Mouse (Mus musculus) ovary, postnatal 10 days (tissue): ENCODE measurements at regions not wholly inside any gene's neighbourhood (a gene's known extent, or its start where the extent isn't known, plus 50 kb on each side); places are given as distances from the start of the nearest gene placed in this dataset.

Source experiments
- DNase-seq: peaks from one replicate; pipeline ENCODE4 v3.0.0; 2022; ENCODE audit warnings: low spot score

DNA sequence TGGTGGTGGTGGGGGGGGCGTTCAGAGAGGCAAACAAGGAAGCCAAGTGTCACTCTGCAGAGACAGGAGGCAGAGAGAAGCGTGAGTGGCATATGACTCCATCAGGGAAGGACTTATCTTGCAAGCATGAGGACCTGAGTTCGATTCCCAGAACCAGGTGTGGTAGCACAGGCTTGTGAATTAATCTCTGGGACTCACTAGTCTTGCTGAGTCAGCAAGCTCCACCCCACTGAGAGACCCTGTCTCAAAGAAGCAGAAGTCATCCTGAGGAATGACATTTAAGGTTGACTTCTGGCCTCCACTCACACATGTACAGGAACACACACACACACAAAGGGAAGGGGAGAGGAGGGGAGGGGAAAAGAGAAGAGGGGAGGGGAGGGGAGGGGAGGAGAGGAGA lies 156.5 kb downstream of the Rplp1 start:
- DNase-seq: no peak

DNA sequence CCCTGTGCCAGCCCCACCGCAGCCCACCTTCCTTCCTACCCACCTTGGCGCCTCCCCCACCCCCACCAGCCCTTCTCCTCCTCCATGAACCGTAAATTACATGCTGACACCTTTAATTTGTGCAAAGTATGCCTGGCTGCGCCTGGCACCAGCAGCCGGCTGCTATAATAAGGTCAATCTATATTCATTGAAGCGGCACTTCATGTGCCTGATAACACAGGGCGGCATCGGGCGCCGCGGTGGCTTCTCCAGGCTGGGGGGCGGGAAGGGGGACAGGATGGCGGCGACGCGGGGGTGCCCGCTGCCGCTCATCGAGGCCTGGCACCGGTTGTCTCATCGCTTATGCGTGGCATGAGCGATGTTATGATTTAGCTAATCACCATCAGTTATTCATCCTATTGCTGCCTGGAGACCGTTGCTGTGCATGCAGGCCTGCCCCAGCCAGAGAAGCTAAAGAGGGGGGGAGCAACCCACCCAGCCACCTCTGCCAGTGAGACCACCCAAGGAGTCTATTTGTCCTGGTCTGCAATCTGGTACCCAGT lies 157.5 kb downstream of the Rplp1 start:
- DNase-seq: no peak

DNA sequence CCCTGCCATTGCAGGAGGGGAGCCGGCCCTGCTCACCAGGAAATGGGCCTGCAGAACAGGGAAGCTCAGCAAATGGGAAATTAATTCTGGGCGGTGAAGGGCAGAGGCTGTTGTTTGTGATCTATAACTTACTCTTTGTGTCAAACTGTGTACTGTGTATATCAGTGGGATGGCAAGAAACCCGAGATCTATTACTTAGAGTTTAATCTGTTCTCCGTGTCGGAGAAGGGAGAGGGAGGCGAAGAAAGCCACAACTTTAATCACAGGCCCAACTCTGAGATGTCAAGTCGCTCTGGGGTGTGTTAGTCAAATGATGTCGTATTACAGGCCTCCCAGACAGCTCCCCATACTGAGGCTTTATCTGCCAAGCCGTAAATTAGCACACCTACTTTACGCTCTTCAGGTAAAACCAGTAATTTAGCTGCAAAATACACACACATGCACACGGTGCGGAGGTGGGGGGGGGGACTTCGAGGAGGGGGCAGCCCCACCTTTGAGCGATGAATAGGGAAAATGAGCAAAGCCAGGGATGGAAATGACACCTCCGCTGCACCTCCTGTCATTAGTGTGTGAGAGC lies 158.0 kb downstream of the Rplp1 start:
- no peak for DNase-seq

DNA sequence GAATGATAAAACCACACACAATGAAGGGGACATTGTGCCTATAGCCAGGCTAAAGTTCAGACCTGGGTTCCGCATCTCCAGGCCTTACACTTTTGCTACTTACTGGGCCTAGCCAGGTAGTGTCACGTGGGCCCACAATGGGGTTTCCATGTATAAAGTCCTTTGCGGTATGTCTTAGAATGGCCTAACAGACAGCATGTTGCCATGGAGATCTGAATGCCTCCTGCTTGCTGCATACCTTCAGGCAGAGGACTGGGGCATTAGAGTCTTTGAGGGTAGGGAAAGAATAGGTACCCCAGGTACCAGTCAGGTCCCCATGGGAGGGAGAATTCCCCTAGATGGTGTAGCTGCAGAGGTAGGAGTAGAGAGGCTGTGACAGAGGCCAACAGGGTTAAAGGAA lies 159.0 kb downstream of the Rplp1 start:
- no peak for DNase-seq

DNA sequence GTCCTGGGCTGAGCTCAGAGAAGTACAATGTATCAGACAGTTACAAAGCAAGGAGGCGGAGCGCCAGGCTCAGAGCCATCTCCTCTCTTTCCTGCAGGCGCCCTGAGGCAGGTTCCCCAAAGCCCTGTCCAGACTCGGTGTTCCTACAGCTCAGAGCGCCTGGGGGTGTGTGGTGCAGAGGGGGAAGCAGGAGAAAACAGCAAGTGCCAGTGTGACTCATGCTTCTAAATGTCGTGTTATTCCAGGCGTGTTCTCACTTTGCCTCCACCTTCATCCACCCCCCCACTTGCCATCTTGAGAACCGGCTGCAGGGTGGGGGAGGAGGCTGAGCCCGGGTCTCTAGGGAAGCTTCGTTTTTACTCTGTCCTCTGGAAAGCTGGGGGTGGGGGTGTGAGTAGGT lies 160.5 kb downstream of the Rplp1 start:
- DNase-seq: no peak

DNA sequence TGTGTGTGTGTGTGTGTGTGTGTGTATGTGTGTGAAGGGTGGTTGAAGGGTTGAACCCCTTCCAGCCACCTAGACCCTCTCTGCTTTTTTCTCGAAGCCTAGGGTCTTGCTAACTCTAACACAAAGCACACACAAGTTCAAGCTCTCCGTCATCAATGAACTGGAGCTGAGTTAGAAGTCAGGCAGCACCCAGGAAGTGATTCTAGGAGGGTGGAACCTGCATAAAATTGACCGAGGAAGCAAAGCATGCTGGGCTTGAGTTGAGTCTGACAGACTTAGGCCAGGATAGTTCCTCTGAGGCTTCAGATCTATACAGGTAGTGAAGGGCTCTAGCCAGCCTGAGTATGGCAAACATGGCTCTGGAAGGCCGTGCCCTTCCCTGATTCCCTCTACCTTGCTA lies 165.1 kb downstream of the Rplp1 start:
- DNase-seq: no peak

DNA sequence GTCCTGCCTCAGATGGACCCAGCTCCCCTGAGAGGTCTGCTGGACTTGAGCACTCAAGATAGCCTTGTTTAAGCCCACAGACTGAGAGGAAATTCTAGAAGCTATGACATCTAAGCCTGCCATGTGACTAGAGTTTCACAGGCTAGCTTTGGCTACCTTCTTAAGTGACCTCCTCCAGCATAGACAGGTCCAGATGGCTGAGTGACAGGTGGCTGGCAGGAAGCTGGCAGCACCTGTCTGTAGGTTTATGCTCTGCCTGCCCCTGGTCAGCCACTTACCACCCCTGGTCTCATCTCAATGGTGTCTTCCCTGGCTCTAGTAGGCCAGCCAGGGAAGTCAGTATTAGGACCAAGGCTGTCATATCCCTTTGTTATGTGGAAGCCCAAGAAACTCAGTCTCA lies 165.9 kb downstream of the Rplp1 start:
- no peak for DNase-seq

DNA sequence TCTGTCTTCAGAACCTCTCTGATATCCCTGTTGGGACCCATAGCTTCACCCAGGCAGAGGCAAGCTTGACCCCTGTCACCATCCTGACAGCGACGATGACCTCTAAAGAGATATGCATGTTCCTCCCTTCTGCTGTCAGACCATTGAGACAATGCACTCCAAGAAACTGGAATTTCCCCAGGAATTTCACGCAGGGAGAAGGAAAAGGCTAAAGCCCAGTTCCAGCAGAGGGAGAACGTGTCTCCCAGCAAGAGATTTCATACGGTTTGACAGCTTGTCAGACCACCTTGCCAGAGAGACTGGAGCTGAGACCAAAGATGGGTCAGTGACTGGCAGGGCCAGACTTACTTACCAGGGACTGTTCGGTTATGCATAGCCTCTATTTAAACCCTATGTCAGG lies 167.9 kb downstream of the Rplp1 start:
- no peak for DNase-seq

DNA sequence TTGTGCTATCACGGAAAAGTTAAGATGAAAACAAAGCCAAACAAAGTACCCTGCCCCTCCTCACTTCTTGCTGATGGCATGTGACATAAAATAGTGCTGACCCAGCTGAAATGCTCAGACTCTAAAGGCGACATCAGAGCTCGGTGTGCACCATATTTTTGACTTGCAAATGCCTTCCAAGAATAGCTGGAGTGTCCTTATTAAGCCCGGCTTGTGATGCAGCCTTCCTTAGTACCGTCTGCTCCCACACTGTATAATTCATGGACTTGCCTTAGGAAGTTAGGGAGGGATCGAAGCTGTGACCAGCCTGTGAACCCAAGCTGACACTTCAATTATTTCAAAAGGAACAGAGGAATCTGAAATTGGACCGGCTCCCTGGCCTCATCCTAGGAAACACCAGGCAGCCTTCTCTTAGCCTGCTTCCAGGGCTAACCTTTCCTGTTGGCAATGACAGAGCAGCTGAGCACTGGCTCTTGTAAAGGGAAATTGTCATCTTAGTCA lies 169.0 kb downstream of the Rplp1 start:
- DNase-seq: no peak

DNA sequence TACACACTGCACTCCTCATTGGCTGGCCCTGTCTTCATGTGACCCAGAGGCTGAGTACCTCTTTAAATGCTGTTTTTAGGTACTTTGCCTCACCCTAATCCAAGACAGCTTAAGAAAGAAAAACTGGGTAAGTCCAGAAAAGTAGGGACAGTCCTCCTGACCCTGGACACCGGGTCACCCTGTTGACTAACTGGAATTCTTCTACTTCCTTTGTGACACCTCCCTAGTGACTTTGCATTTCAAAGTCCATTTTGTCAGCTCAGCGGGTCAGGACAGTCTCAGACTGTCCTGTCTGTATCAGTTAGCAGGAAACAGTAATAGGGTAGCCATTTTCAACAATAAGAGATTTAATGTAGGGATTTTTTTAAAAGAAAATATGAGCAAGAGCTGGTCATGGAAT lies 180.8 kb downstream of the Rplp1 start:
- DNase-seq: no peak

DNA sequence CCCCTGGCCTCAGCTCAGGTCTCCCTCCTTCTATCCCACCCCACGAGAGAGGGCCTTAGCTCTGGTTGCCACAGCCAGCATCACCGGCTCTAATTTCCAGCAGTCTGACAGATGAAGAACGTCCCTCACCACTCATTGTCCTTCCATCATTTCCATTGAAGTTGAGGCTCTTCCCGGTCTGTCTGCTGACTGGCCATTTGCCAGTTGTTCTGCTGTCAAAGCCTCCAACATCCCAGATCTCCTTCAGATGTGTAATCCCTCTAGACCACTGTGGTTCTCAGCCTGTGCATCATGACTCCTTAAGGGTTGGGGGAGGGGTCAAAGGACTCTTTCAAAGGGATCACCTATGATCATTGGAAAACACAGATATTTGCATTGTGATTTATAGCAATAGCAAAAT lies 181.6 kb downstream of the Rplp1 start:
- no peak for DNase-seq

DNA sequence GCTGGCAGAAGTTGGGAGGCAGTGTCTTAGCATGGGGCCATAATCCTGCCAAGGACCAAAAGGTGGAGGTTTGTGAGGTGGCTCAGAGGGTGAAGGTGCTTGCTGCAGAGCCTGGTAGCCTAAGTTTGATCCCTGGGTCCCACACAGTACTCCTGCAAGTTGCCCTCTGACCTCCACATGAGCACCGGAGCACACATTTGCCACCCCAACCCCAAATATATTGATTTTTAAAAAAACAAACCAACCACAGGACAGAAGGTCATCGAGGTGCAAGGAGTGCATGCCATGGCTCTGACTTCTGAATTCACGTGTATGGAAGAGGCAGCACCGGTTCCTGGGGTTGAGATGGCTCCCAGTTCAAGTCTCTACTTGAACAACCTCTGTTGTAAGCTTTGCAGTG lies 186.2 kb downstream of the Rplp1 start:
- no peak for DNase-seq

DNA sequence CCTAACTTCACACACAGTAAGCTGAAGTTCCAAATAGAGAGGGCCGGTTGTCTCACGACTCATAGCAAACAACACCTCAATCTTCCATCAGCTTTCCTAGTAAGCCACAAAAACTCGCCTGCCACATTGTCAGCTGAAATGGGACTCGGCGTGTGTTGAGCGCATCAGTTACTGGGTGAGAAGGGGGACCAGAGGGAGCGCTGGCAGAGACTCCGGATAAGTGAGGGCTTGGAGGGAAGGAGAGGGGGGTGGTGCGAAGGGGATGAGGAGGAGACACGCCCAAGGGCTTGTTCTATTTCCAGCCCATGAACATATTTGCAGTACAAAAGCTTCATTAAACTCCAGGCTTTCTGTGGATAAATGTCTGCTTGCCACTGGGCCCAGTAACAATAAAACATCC lies 186.7 kb downstream of the Rplp1 start:
- no peak for DNase-seq

DNA sequence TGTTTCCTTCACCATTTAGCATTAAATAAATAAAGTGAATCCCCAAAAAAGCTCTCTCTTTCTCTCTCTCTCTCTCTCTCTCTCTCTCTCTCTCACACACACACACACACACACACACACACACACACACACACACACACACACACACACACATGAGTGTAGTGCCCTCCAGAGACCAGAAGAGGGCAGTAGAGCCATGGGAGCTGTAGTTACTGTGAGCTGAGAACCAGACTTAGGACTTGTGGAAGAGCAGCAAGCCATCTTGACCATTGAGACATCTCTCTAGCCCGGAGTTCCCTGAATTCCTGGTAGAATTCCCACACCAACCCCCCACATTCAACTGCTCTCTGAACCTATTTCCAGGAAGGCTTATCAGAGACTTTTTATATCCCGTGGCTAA lies 190.3 kb downstream of the Rplp1 start:
- no peak for DNase-seq

DNA sequence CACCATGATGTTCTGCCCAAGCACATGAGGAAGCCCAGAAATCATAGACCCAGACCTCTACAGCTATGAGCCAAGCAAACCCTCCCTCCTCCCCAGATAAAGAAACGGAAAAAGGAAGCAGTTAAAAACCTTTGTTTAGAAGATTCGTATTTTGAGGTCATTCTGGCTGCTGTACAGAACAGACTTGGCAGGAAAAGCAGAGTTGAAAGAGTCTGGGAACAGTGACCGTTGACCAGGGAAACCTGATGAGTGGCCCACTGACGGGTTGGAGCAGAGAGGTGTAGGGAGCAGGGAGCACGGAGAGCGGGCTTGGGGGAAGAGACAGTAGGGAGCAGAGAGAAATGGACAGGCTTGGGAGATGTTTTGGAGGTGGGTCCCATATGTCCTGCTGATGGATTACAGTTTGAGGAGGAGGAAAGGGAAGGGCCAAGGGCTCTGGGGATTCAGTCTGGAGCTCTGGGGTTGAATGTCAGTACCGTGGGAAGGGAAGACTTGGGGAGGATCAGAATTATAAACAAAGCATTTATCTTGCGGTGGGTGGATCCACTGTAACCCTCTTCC lies 191.2 kb downstream of the Rplp1 start:
- peak; percentile 21 for DNase-seq

DNA sequence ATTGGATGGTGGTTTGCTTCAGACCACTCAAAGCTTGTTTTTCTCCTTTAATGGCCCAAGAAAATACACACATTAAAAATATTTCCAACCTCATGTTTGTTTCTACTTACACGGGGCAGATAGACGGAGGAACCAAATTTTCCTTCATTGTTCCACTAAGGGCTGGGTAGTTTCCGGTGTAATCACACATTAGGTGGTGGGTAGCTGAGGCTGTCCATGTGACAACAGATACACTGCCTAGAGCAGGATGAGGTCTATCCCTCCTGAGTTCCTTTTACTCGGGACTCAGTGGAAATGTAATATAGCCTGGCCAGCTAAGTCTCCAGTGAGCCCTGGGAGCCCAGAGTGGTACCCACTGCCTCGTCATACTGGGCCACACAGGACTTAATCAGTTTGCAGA lies 192.5 kb downstream of the Rplp1 start:
- DNase-seq: no peak

DNA sequence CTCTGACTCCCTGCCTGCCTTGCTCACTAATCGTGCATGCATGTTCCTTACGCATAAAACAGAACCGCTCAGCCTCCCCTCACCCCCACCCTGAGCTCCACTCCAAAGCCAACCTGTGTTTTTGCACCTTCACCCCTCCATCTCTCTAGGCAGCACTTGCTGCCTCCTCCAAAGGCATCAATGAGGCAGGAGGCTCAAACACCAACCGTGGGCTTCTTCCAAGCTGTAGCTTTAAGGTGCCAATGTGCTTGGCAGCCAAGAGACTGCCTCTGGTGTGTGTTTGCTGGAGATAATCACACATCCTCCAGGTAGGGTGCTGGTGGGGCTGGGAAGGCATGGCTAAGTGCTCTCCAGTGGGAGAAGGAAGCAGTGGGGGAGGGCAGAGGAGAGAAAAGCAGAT lies 193.3 kb downstream of the Rplp1 start:
- no peak for DNase-seq

DNA sequence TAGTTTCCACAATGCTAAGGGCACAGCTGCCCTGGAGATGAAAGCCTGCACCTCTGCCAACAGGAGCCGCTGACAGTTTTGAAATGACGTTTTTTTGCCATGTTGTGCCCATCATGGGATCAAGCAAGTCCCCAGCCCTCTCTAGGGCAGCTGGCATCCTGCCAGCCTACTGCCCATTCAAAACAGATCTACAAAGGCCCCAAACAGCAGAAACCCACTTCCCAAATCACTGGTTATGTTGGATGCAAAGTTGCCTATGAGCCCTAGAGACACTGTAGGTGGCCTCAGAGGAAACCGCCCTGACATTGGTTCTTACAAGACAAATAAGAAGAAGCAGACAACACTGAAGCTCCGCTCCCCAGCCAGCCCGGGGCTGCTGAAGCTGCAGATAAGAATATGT lies 194.1 kb downstream of the Rplp1 start:
- DNase-seq: no peak

DNA sequence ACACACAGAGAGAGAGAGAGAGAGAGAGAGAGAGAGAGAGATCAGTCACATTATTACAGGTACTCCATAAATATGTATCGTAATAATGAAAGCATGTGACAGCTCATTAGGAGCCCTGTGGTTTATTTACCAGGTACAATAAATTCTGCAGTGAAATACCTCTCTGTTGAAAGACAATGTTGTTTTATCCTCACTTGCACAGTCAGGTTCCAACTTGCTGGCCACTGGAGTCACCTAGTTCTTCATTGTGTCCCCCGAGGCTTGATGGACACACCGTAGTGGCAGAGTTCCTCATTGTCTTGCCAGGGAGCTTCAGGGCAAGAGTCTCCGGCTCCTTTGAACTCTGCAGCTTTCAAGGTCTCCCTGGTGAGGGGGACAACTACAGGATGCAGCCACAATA lies 197.6 kb downstream of the Rplp1 start:
- no peak for DNase-seq

DNA sequence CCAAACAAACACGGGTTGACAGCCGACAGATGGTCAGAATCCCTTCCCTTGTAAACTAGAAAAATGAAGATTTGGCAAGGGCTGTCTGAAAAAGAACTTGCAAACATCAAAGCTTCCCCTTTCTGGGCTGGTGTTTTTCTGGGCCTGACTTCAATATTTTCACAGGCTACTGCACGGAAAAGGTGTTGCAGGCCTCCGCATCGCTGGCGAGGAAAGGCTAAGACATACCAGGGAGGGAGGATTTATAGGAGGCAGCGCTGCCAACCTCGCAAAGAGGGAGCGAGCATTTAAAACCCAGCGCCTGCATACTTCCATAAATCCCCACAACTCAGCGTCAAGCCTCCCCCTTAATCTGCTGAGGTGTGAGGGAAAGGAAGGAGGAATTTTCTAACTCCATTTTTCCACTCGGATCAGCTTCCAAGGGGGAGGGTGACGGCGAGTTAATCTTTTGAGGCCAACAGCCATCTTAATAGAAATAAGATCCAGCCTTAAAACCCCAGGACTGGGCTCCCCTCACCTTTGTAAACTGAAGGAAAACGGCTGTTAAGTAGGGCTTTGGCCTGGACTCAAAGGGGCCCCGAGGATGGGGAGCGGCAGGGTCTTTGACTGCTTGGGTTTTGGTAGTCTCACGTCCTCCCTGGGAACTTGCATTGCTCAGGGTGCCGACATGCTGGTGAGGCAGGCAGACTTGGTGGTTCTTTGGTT lies 199.9 kb downstream of the Rplp1 start:
- no peak for DNase-seq

DNA sequence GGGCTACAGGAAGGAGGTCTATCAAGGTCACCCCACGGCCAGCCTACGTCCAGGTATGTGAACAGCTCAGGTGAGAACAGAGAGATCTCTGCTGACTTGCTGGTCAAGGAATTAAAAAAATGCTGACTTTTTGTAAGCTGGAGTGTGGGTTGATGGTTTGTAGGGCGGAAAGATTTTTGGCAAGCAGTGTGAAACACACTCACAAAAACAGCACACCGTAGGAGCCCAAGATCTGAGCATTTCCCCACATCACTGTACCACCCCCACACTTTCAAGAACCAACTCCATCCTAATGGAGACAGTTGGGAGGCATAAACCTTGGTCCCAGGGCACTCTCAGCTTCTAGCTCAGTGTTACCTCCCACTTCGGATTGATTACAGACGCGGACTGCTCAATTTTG lies 200.5 kb downstream of the Rplp1 start:
- no peak for DNase-seq

DNA sequence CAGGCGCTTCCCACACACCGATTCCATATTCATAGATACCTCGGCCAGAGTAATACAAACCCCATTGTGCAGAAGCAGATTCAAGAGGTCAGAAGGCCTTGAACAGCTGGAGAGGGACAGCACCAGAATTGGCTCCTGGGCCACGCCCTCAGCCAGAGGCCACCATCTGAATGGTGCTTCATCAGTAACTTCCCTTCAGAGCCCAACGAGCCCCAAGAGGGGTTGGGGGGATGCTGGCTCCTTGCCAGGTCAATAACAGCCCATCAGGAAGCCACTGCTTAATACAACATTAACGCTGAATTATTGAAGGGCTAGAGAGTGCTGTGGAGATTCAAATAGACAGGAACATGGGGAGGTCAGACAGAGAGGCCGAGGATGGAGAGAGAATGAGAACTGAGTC lies 203.0 kb downstream of the Rplp1 start:
- DNase-seq: no peak

DNA sequence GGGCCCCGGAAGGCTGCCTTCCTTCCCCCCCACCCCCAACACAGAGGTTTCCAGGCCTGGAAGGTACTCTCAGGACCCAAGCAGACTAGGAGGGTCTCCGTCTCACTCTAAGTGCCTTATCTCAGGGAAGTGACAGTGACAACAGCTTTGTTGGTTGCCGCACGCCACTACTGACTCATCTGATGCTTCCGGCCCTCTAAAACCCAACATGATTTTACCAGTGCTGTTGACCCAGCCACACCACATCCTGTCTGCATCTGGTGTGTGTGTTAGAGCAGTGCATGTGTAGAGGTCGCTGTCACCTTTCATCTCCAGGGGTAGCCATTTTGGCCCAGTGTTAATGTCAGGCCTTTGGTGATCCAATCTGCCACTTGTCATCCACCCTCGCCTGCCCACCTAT lies 206.5 kb downstream of the Rplp1 start:
- DNase-seq: no peak

DNA sequence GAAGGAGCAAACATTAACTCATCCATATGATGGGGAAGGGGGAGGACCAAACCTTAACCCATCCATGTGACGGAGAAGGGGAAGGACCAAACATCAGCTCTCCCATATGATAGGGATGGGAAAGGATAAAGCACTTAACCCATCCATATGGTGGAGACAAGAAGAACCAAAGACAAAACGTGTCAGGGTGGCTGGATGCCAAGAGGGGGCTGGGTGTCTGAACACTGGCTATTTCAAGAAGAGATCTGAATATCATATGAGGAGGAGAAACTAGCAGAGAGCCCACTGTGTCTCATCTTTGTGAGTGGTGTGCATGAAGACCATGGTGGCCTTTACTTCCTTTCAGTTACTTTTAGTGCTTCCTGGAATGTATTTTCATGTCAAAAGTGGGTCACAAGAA lies 207.0 kb downstream of the Rplp1 start:
- DNase-seq: no peak
